Mouse (Mus musculus) c-Kit-positive CD71-negative TER-119-negative erythroid progenitor cells, embryonic 14.5 days (primary cell): ENCODE results near the gene Spns2.

Source experiments
- DNase-seq: peaks from one replicate; pipeline ENCODE4 v3.0.0-alpha.2; 2013; ENCODE audit warnings: low read depth

Gene Spns2

DNA sequence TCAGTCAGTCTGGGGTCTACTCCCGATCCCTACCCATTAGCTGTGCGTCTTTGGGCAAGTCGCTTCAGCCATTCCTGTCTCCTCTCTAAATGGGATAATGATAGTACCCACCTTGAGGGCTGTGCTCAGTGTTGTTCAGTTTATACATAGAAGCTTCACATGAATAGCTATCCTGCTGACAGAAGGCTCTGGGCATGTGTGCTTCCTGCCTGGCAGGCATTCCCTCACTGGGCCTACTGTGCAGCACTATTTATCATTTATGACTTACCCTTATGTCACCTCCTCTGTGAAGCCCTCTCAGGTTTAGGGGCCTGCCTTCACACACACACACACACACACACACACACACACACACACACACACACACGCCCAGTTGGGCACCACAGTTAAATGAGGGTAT lies 10.4 kb upstream of the Spns2 start:
- no peak for DNase-seq

DNA sequence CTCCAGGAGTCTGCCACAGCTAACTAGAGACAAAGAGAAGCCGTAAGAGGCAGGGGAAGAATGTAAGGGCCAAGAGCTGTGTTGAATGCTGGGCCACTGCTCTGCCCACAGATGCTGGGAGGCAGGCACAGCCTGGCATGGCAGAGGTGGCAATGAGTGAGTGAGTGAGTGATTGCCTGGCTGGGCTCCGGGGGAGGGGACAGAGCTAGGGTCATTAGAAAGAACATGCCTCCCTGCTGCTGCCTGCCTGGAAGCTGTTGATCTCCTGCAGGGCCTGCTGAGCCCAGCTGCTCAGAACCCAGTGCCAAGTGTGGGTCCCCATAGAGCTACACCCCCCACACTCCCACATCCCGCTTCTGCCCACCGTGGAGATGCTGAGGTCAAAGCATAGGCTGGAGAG lies 7.7 kb upstream of the Spns2 start:
- no peak for DNase-seq

DNA sequence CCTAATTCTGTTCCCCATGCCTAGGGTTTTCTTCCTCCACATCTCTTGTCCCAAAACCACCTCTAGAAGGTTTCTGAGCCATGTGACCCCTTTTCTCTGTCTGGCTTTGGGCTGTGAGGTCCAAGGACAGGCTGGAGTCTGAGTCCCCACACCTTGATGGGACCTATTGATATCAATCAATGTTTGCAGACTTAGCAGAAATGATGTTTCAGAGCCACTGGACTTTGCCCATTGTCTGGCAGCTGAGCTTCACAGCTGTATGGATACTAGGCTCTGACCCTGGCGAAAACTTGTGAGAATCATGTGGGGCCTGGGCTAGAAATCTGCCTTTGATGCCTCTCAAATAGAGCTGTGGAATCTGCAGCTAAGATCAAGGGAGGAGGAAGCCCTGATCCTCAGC lies 7.1 kb upstream of the Spns2 start:
- DNase-seq, result no peak

DNA sequence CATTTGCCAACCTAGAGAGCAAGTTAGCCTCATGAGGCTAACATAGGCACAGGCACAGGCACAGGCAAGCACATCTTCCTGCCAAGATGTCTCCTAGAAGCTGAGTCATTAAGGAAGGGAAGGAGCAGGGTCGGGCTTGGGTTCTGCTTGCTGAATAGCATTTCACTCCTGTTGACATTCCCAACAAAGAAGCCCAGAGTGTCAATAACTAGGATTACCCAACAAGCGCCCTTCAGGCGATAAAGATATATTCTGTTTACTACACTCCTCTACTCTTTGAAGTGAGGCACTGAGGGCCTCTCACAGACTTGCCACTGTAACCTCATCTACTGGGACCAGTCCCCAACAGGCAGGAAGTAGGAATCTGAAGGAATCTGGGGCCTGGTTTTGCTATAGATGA lies 6.4 kb upstream of the Spns2 start:
- DNase-seq, result no peak

DNA sequence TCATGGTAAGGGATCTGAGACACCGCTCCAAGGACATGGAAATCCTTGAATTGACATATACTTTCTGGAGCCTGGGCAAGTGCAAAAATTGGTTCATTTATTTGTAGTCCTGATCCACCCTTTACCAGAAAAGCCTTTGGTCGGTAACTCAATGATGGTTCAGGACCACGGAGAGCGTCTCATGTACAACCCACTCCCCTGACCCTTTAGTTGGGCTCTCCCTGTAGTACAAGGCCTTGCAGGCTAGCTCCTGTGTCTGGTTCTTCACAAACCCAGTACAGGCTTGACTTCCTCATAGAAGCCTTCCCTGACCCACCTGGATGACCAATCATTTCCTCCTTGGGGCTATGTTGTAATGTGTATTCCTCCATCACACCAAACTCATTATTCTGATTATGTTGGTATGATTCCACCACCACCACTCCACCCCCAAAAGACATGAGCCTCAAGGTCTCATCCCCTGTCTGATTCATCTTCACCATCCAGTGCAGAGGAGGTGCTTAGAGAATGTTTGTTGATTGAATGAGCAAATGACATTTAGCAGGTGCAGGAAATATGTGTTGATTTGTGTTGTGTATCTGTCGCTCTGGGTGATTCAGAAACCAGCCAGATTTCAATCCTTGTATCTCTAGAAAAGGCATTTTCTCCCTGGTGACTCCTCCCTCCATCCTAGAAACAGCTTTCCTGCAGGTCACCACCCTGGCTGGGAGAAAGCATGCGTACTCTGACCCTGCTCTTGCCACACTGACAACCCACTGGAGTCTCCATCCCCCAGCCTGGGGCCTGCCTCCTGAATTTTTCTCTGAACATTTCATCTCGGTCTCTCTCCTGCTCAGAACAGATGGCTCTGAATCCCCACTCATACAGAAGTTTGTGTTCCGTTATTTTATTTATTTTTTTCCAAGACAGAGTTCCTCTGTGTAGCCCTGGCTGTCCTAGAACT lies 4.6 kb upstream of the Spns2 start:
- DNase-seq, result no peak

DNA sequence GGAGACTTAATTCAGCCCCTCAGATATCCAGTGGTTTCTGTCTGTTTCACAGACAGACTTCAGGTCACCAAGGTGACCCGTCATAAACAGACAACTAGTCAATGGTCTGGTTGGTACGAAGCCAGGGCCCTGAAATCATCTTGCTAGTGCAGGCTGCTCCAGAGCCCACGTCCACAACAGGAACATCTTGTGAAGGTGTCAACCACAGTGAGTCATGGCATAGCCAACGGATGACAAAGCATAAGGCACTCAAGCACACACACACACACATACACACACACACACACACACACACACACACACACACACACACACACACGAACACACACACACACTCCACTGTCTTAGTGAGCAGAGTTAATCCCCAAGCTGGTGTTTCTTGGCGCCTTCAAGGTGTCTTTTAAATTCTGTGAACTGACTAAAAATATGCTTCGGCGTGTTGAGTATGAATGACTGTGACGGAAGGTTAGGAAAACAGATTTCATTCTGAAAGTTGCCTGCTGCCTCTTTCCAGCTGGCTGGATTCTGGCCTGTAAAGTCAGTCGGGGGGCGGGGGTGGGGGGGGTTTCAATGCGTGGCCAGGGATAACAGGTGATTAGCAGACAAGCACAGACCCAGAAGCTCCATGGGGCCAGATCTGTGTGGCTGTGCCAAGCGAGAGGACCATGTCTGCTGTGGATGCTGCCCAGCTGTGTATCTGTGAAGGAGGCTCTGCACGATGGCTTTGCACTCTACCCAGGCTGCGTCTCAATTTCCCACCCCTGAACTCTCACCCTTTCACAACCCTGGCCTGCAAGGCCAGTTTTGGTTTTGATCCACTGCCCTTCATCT lies 1.6 kb upstream of the Spns2 start:
- no peak for DNase-seq

DNA sequence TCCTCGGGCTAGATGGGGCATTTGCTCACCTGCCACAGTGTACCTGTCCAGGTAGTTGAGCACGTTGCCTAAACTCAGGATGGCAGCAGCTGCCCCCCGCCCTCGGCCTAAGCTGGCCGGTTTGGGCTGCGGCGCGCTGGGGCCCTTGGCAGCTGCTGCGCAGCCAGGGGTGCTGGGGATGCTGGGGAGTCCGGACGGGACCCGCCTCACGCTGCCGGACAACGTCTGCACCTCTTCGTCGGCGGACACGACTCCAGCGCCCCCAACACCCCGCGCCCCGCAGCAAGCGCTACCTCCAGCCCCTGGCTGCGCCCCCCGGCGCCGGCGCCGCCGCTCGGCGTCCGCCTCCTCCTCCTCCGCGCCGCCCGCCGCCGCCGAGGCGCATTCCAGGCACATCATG lies 307 bp downstream of the Spns2 start:
- DNase-seq, result no peak

DNA sequence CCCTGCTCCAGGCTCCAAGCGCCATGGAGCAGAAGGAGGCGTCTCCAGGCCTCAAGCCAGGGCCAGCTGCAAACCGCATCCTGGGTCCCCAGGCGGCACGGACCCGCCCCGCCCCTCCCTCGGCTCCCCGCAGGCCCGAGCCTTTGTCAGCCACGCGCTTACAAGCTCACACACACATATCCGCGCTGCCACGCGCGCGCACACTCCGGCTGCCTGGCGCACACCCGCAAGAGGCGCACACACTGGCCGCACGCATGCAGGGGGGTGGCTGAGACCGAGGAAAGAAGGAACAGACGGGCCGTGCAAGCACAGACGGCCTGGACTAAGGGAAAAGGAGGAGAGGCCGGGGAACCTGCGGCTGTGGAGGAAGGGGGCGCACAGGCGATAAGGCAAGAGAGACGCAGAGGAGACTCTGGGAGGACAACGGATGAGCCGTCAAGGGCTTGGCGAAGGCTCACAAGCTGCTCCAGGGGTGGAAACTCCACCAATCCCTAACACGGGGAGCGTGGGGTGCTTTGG lies 892 bp downstream of the Spns2 start:
- no peak for DNase-seq

DNA sequence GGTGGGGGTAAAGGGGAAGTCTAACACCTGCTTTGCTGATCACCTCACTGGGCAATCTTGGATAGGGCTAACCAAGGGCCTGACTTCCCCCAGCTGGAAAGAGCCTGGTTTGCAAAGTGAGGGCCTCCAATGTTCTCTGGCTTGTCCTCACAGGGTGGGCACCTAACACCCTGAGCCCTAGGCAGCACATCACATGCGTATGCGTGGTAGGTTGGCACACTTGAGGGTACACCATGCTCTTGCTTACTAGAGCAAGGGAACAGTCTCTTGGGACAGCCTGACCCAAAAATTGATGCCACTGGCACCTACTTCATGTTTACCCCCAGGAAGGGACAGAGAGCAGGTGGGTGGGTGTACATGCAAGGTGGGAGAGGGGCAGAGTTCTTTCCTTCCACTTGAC lies 2.0 kb downstream of the Spns2 start:
- no peak for DNase-seq

DNA sequence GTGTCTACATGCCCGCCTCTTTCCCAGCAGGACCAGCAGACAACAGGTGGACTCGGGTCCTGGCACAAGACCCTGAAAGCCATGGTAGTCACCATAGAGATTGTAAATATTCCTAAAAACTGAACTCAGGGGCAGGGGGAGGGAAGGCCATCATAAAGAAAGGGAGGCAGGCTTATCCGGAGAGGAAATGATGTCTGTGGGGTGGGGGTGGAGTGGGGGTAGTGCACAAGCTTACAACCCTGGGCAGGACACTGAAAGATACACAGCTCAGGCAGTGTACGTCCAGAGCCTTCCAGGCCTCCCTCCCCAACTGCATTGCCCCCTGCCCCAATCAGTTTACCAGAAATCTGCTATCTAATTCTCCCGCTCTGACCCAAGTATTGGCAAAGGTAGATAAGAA lies 2.5 kb downstream of the Spns2 start:
- DNase-seq, result no peak

DNA sequence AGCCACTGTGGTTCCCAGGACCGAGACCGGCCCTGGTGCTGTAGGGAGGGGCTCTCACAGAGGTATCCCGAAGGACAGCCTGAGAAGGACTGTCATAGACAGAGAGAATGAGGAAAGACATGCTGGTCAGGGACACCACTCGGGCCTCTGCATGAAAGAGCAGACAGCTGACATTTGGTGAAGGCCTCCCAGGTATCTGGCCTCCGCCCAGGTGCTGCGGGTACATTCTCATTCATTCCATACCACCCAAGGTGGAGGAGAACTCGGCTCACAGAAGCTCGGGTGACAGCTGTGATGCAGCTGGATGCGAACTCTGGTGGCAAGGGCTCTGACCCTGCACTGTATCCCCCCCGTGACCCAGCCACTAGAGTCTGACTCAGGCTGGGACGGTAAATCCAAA lies 3.7 kb downstream of the Spns2 start:
- no peak for DNase-seq

DNA sequence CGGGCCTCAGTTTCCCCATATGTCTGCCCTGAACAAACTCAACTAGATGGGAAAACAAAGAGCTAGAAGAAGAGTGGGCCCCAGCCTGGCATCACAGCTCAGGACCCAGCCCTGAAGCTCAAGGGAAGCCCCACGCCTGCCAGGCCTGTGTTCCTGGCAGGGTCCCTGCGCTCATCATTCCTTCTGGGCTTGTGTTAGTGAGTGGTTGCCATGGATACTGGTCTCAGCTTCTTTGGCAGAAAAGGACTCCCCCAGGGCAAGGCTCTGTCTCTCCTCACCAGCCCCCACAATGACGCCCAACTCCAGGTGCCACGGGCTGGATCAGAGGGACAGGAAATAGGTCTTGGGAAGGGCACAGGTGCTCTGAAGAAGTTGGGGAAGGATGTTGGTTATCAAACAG lies 4.5 kb downstream of the Spns2 start:
- DNase-seq, result no peak

DNA sequence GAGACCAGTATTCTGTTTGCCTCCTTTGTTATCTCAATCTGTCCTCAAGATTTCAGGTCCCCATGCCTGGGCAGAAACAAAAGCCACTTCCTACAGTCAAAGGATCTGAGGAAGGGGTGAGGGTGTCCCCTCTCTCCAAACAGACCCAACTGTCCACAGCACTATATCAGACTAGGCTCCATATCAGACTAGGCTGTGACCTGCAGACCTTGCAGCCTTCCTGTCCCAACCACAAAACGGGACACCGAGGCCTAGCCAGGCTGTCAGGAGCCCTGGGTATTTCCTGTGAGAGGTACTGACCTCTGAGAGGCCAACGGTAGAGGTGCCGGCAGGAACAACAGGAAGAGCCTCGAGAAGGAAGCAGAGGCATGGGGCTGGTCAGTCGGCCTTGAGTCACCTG lies 5.2 kb downstream of the Spns2 start:
- no peak for DNase-seq

DNA sequence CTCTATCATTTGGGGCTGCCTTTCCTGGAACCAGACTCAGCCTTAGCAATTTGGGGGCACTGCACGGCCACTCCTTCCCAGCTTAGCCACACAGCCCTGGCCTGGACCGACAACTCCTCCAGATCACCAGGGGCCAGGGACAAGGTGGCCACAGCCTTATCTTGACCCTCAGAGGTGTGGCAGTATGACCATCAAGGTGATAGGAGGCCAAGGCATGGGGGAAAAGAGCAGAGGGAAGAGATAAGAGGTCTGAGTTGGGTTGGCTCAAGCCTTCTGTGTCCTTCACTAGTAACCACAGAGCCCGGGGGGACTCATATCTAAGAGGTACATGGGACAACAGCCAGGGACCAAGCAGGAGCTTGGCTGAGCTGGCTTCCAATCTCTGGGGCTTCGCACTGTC lies 7.8 kb downstream of the Spns2 start:
- DNase-seq, result no peak

DNA sequence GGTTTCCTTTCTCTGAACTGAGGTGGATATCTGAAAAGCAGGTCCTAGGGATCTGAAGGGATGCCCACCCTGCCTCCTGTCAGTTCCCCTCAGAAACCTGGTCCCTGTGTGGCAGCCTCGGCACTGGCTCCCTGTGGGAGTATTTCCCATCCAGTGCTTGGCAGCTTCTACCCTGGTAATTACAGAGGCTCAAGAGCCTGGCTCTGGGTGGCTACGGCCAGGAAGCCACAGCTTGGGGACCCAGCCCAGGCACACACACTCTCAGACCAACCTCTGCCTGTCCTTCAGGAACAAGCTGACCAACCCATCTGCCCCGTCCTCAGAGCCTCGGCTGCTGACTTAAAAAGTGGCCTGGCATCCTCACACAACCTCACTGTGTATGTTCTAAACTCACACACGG lies 8.4 kb downstream of the Spns2 start:
- no peak for DNase-seq

DNA sequence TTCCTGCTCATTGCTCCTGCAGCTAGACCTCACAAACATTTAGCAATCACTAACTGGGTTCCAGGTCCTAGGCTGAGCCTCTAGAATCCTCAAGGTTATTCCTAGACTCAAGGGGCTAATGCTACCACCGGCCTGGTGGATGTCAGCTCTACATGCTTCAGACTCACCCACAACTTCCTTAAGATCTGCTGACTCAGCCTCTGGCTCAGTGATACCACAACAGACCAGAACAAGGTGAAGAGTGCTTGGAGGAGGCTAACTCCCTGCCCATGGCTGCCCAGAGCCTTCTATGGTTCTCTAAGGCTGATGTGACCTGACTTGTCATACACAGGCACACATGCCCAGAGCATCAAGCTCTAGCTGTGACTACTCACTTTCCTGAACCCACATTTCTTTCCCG lies 10.2 kb downstream of the Spns2 start:
- no peak for DNase-seq

DNA sequence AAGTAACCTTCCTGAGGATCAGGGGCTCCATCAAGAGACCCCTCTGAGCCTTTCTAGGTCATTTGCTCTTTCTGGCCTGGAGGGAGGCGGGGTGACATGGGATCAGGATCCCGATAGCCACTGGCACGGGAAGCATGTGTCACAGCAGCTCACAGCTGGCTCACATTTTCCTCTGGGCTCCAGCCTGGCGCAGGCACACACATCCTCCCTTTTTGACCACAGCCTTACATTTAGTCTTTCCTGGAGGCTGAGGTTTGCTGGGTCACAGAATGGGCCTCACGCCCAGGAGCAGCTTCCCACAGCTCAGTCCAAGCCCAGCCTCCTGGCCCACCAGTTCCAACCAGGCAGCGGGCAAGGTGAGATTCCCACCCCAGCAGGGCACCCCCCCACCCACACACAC lies 11.5 kb downstream of the Spns2 start:
- no peak for DNase-seq

DNA sequence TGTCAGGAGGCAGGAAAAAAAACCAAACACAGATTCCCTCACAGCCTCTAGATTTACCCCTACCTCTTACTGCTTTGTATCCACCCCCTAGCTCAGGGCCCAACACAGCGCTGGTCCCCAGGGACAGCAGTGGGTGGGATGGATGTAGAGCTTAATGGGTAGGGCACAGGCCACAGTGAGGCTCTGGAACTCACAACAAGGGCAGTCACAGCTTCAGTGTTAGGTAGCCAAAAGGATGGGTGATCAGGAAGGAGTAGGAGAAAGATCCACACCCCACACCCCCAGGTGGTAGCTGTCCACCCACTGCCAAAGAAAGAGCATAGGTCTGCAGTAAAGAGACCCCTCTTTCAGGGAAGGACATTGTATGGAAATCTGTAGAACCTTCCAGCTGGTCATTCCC lies 12.1 kb downstream of the Spns2 start:
- DNase-seq, result no peak

DNA sequence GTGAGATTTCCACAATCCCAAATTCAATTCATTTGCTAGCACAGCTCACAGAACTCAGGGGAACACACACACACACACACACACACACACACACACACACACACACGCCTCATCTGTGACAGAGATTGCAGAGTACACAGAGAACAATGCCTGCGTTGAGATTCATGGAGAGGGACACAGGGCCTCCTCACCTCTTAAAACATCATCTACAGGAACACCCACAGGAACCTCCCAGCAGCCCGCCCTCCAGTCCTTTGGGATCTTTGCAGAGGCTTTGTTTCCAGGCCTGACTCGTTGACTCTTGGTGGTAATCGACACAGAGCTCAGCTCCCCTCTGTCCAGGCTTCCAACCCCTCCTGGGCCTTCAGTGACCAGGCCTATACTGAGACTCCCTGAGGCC lies 12.5 kb downstream of the Spns2 start:
- DNase-seq, result no peak

DNA sequence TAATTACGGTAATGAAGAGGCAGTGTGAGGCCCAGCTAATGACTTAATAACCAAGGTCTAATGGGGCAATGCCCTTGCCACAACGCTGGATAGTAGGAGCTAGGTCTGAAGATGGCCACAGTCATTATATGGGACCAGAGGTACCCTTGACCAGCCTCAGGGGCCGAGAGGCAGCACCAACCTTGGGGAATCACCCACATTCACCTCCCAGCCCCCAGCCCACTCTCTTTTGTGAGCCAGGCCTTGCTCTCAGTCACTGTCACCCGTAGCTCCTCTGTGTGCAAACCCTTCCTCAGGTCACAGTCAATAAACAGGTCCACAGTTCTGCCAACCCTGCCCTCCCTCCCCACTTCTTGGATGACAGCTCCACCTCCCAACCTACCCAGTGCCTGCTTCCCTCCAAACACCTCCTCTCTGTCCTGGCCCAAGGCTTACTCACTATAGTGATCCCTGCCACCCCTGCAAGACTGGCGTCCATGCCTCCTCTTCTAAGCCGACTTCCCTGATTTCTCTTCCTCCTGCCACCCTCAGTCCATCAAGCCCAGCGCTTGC lies 13.6 kb downstream of the Spns2 start:
- DNase-seq, result no peak

DNA sequence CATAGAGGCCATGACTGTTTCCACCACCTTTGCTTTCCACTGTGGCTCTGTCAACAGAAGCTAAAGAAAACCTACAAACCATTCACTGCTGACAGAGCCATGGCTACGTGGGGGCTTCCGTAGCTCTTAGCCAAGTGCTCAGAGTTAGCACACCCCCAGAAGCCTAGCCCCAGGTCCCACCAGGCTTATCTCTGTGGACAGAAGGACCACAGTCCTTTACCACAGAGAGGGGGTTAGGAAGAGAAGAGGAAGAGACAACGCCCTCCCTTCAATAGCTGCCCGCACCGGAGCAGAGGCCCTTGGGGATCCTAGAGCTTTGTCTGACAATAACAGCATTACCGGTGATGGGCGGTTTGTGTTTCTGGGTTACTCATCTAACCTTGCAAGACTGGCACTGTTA lies 14.3 kb downstream of the Spns2 start:
- DNase-seq, result peak; percentile 60

DNA sequence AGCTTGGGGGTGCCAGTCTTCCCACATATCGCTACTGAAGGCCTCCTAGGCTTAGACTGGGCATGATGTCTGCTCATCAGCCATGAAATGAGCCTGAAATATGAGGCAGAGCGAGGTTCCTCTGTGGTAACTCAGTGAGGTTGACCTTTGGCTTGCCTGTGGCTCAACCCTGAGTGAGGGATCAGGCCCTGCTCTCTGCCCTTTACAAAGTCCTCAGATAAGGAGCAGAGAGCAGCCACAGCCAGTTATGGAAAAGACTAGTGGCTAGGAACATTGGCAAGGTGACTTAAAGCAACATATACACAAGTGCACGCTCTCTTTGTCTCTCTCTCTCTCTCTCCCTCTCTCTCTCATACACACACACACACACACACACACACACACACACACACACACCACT lies 14.8 kb downstream of the Spns2 start:
- no peak for DNase-seq

DNA sequence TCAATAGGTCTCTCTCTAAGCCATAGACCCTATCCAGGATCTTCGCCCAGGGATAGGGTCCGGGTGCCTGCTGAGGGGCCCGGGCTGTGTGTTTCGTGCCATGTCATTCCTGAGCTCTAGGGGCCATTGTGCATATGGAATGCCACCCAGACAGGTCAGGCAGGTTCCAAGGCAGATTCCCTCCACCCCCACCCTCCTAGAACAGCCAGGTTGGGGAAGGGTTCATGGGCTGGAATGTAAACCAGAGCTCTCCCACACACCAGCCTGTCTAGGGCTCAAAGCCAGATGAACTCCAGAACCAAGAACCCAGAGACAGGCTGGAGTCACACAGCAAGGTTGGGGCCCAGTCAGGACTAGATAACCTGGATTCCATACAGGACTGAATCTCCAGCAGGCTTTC lies 16.2 kb downstream of the Spns2 start:
- no peak for DNase-seq
